Mouse (Mus musculus): ENCODE measurements at regions not wholly inside any gene's neighbourhood (a gene's known extent, or its start where the extent isn't known, plus 50 kb on each side); places are given as distances from the start of the nearest gene placed in this dataset.

GRCm38 (mm10) chr10:44744221-44744620, 215.9 kb upstream of the Prdm1 start:
- WGBS (ENCODE audit: insufficient replicate concordance): 65% methylated on average over 2 of the region's 2 CpGs
- H3K36me3 ChIP-seq (ENCODE audit: control insufficient read depth, insufficient read depth): no peaks in the 10 kb centered on the region
- no peak overlapping the region for H3K4me2 ChIP-seq (ENCODE audit: low read depth, low read length)
- ATAC-seq (ENCODE audit: low read depth): no peak
- H3K9ac ChIP-seq (ENCODE audit: low read depth, low read length): no peak overlapping the region
- H3K9me3 ChIP-seq (replicated peaks; ENCODE audit: control insufficient read depth, low read length): no peaks in the 10 kb centered on the region
- H3K4me1 ChIP-seq (ENCODE audit: control insufficient read depth, low read depth, low read length): no peaks in the 10 kb centered on the region
- H3K27me3 ChIP-seq (ENCODE audit: control insufficient read depth, insufficient read depth, low read depth, low read length): no peaks in the 10 kb centered on the region
- H3K27ac ChIP-seq (ENCODE audit: low read length): no peak overlapping the region
- H3K4me3 ChIP-seq (ENCODE audit: low read depth, low read length): no peak overlapping the region

- Histone ChIP-seq H3K27me3 (ENCODE audit: control insufficient read depth, insufficient read depth, low read depth, low read length) (no peaks in the 10 kb centered on the region), H3K4me2 (ENCODE audit: low read depth, low read length) (no peak overlapping the region), H3K9me3 (replicated peaks; ENCODE audit: control insufficient read depth, low read length) (no peaks in the 10 kb centered on the region), H3K4me1 (ENCODE audit: control insufficient read depth, low read depth, low read length) (no peaks in the 10 kb centered on the region), H3K27ac (ENCODE audit: low read length) (no peak overlapping the region), H3K9ac (ENCODE audit: low read depth, low read length) (no peak overlapping the region), H3K4me3 (ENCODE audit: low read depth, low read length) (no peak overlapping the region), H3K36me3 (ENCODE audit: control insufficient read depth, insufficient read depth) (no peaks in the 10 kb centered on the region)
- 65% methylated on average over 5 of the region's 5 CpGs for WGBS (ENCODE audit: insufficient replicate concordance)
- no peak for ATAC-seq (ENCODE audit: low read depth)
These were observed 205.3 kb upstream of the Prdm1 start for GRCm38 (mm10) chr10:44733641-44734040.

GRCm38 (mm10) chr10:44730721-44731120, 202.4 kb upstream of the Prdm1 start:
- Histone ChIP-seq H3K4me3 (ENCODE audit: low read depth, low read length) (no peak overlapping the region), H3K9me3 (replicated peaks; ENCODE audit: control insufficient read depth, low read length) (no peaks in the 10 kb centered on the region), H3K4me1 (ENCODE audit: control insufficient read depth, low read depth, low read length) (no peaks in the 10 kb centered on the region), H3K4me2 (ENCODE audit: low read depth, low read length) (no peak overlapping the region), H3K27ac (ENCODE audit: low read length) (no peak overlapping the region), H3K36me3 (ENCODE audit: control insufficient read depth, insufficient read depth) (no peaks in the 10 kb centered on the region), H3K27me3 (ENCODE audit: control insufficient read depth, insufficient read depth, low read depth, low read length) (no peaks in the 10 kb centered on the region), H3K9ac (ENCODE audit: low read depth, low read length) (no peak overlapping the region)
- 68% methylated on average over 8 of the region's 8 CpGs for WGBS (ENCODE audit: insufficient replicate concordance)
- ATAC-seq (ENCODE audit: low read depth): no peak

- no peak for ATAC-seq (ENCODE audit: low read depth)
- Histone ChIP-seq H3K27me3 (ENCODE audit: control insufficient read depth, insufficient read depth, low read depth, low read length) (no peaks in the 10 kb centered on the region), H3K4me1 (ENCODE audit: control insufficient read depth, low read depth, low read length) (no peaks in the 10 kb centered on the region), H3K4me2 (ENCODE audit: low read depth, low read length) (no peak overlapping the region), H3K9ac (ENCODE audit: low read depth, low read length) (no peak overlapping the region), H3K27ac (ENCODE audit: low read length) (no peak overlapping the region), H3K4me3 (ENCODE audit: low read depth, low read length) (no peak overlapping the region), H3K9me3 (replicated peaks; ENCODE audit: control insufficient read depth, low read length) (no peaks in the 10 kb centered on the region), H3K36me3 (ENCODE audit: control insufficient read depth, insufficient read depth) (no peaks in the 10 kb centered on the region)
- WGBS (ENCODE audit: insufficient replicate concordance): 50% methylated on average over 4 of the region's 4 CpGs
These were observed 200.7 kb upstream of the Prdm1 start for GRCm38 (mm10) chr10:44728963-44729362.

- Histone ChIP-seq H3K9me3 (replicated peaks; ENCODE audit: control insufficient read depth, low read length) (no peaks in the 10 kb centered on the region), H3K36me3 (ENCODE audit: control insufficient read depth, insufficient read depth) (no peaks in the 10 kb centered on the region), H3K4me3 (ENCODE audit: low read depth, low read length) (no peak overlapping the region), H3K4me2 (ENCODE audit: low read depth, low read length) (no peak overlapping the region), H3K27ac (ENCODE audit: low read length) (no peak overlapping the region), H3K4me1 (ENCODE audit: control insufficient read depth, low read depth, low read length) (no peaks in the 10 kb centered on the region), H3K27me3 (ENCODE audit: control insufficient read depth, insufficient read depth, low read depth, low read length) (no peaks in the 10 kb centered on the region), H3K9ac (ENCODE audit: low read depth, low read length) (no peak overlapping the region)
- WGBS (ENCODE audit: insufficient replicate concordance): 40% methylated on average over 3 of the region's 3 CpGs
- no peak for ATAC-seq (ENCODE audit: low read depth)
These were observed 196.3 kb upstream of the Prdm1 start for GRCm38 (mm10) chr10:44724575-44724974.

GRCm38 (mm10) chr10:44723845-44724244, 195.5 kb upstream of the Prdm1 start:
- Histone ChIP-seq H3K4me2 (ENCODE audit: low read depth, low read length) (no peak overlapping the region), H3K27me3 (ENCODE audit: control insufficient read depth, insufficient read depth, low read depth, low read length) (no peaks in the 10 kb centered on the region), H3K27ac (ENCODE audit: low read length) (no peak overlapping the region), H3K36me3 (ENCODE audit: control insufficient read depth, insufficient read depth) (no peaks in the 10 kb centered on the region), H3K4me1 (ENCODE audit: control insufficient read depth, low read depth, low read length) (no peaks in the 10 kb centered on the region), H3K4me3 (ENCODE audit: low read depth, low read length) (no peak overlapping the region), H3K9me3 (replicated peaks; ENCODE audit: control insufficient read depth, low read length) (no peaks in the 10 kb centered on the region), H3K9ac (ENCODE audit: low read depth, low read length) (no peak overlapping the region)
- 51% methylated on average over 1 of the region's 1 CpGs for WGBS (ENCODE audit: insufficient replicate concordance)
- no peak for ATAC-seq (ENCODE audit: low read depth)

GRCm38 (mm10) chr10:44723321-44723720, 195.0 kb upstream of the Prdm1 start:
- no peak overlapping the region for H3K9ac ChIP-seq (ENCODE audit: low read depth, low read length)
- H3K4me3 ChIP-seq (ENCODE audit: low read depth, low read length): no peak overlapping the region
- H3K27me3 ChIP-seq (ENCODE audit: control insufficient read depth, insufficient read depth, low read depth, low read length): no peaks in the 10 kb centered on the region
- ATAC-seq (ENCODE audit: low read depth): no peak
- H3K4me2 ChIP-seq (ENCODE audit: low read depth, low read length): no peak overlapping the region
- H3K27ac ChIP-seq (ENCODE audit: low read length): no peak overlapping the region
- H3K36me3 ChIP-seq (ENCODE audit: control insufficient read depth, insufficient read depth): no peaks in the 10 kb centered on the region
- no peaks in the 10 kb centered on the region for H3K9me3 ChIP-seq (replicated peaks; ENCODE audit: control insufficient read depth, low read length)
- 64% methylated on average over 5 of the region's 5 CpGs for WGBS (ENCODE audit: insufficient replicate concordance)
- H3K4me1 ChIP-seq (ENCODE audit: control insufficient read depth, low read depth, low read length): no peaks in the 10 kb centered on the region

GRCm38 (mm10) chr10:44721670-44722069, 193.4 kb upstream of the Prdm1 start:
- no peak overlapping the region for H3K9ac ChIP-seq (ENCODE audit: low read depth, low read length)
- H3K27ac ChIP-seq (ENCODE audit: low read length): no peak overlapping the region
- H3K4me1 ChIP-seq (ENCODE audit: control insufficient read depth, low read depth, low read length): no peaks in the 10 kb centered on the region
- no peak overlapping the region for H3K4me2 ChIP-seq (ENCODE audit: low read depth, low read length)
- H3K4me3 ChIP-seq (ENCODE audit: low read depth, low read length): no peak overlapping the region
- H3K27me3 ChIP-seq (ENCODE audit: control insufficient read depth, insufficient read depth, low read depth, low read length): no peaks in the 10 kb centered on the region
- no peaks in the 10 kb centered on the region for H3K36me3 ChIP-seq (ENCODE audit: control insufficient read depth, insufficient read depth)
- no peaks in the 10 kb centered on the region for H3K9me3 ChIP-seq (replicated peaks; ENCODE audit: control insufficient read depth, low read length)
- 66% methylated on average over 10 of the region's 10 CpGs for WGBS (ENCODE audit: insufficient replicate concordance)
- ATAC-seq (ENCODE audit: low read depth): no peak

- no peaks in the 10 kb centered on the region for H3K27me3 ChIP-seq (ENCODE audit: control insufficient read depth, insufficient read depth, low read depth, low read length)
- no peaks in the 10 kb centered on the region for H3K36me3 ChIP-seq (ENCODE audit: control insufficient read depth, insufficient read depth)
- no peak overlapping the region for H3K4me3 ChIP-seq (ENCODE audit: low read depth, low read length)
- no peak overlapping the region for H3K9ac ChIP-seq (ENCODE audit: low read depth, low read length)
- no peak overlapping the region for H3K4me2 ChIP-seq (ENCODE audit: low read depth, low read length)
- no peak for ATAC-seq (ENCODE audit: low read depth)
- H3K9me3 ChIP-seq (replicated peaks; ENCODE audit: control insufficient read depth, low read length): no peaks in the 10 kb centered on the region
- 76% methylated on average over 5 of the region's 5 CpGs for WGBS (ENCODE audit: insufficient replicate concordance)
- H3K27ac ChIP-seq (ENCODE audit: low read length): no peak overlapping the region
- H3K4me1 ChIP-seq (ENCODE audit: control insufficient read depth, low read depth, low read length): no peaks in the 10 kb centered on the region
These were observed 188.3 kb upstream of the Prdm1 start for GRCm38 (mm10) chr10:44716612-44717011.

- Histone ChIP-seq H3K36me3 (ENCODE audit: control insufficient read depth, insufficient read depth) (no peaks in the 10 kb centered on the region), H3K4me2 (ENCODE audit: low read depth, low read length) (no peak overlapping the region), H3K27me3 (ENCODE audit: control insufficient read depth, insufficient read depth, low read depth, low read length) (no peaks in the 10 kb centered on the region), H3K9me3 (replicated peaks; ENCODE audit: control insufficient read depth, low read length) (no peaks in the 10 kb centered on the region), H3K27ac (ENCODE audit: low read length) (no peak overlapping the region), H3K9ac (ENCODE audit: low read depth, low read length) (no peak overlapping the region), H3K4me3 (ENCODE audit: low read depth, low read length) (no peak overlapping the region), H3K4me1 (ENCODE audit: control insufficient read depth, low read depth, low read length) (no peaks in the 10 kb centered on the region)
- no peak for ATAC-seq (ENCODE audit: low read depth)
These were observed 187.6 kb upstream of the Prdm1 start for GRCm38 (mm10) chr10:44715902-44716301.
